Mouse (Mus musculus): ENCODE measurements around the gene Olfr768.
"Not testable (repeated sequence)": the region's sequence is repeated elsewhere in the genome, so short reads cannot be mapped to it uniquely, and the experiment has no call there.

The Olfr768 gene

GRCm38 (mm10) chr10:129099275-129099674 is at the start of gene Olfr768:
Olfr768 (minus strand) TSS chr10:129099375.
- DNase-seq (ENCODE audit: low read depth) = no peak

- DNase-seq (ENCODE audit: low read depth) = no peak
Observed at GRCm38 (mm10) chr10:129138898-129139297, 39.7 kb upstream of the Olfr768 start, which contains the start of gene Olfr770. Olfr770 (minus strand) TSS chr10:129138998.

GRCm38 (mm10) chr10:129117761-129118160 is 18.6 kb upstream of the Olfr768 start, which contains the start of gene Olfr769:
Olfr769 (minus strand) TSS chr10:129117861.
- DNase-seq (ENCODE audit: low read depth) = no peak

GRCm38 (mm10) chr10:129115146-129115545 is 16.0 kb upstream of the Olfr768 start:
- DNase-seq (ENCODE audit: low read depth) = no peak

GRCm38 (mm10) chr10:129101231-129101630 is 2.1 kb upstream of the Olfr768 start:
- DNase-seq (ENCODE audit: low read depth) = no peak

GRCm38 (mm10) chr10:129082810-129083209 is 16.4 kb downstream of the Olfr768 start, which contains the start of gene Olfr767:
Olfr767 (minus strand) TSS chr10:129082910.
- DNase-seq (ENCODE audit: low read depth) = not testable (repeated sequence)

GRCm38 (mm10) chr10:129068877-129069276 is 30.3 kb downstream of the Olfr768 start, which contains the start of gene Olfr766-ps1:
Olfr766-ps1 (minus strand) TSS chr10:129068977.
- no peak for DNase-seq (ENCODE audit: low read depth)

- not testable (repeated sequence) for DNase-seq (ENCODE audit: low read depth)
Observed at GRCm38 (mm10) chr10:129049898-129050297, 49.3 kb downstream of the Olfr768 start, which contains the start of gene Olfr765. Olfr765 (minus strand) TSS chr10:129049998.
